Mouse (Mus musculus) neural tube, embryonic 14.5 days (tissue): Measurements from ENCODE around the gene Olfr1271. TPM values are rescaled to one million over a fixed set of nuclear protein-coding genes. Genes with fewer than 3 reads are reported as not detected.
"Not testable (repeated sequence)": the region's sequence is repeated elsewhere in the genome, so short reads cannot be mapped to it uniquely, and the experiment has no call there.

Experiments
- ATAC-seq: fragments of 200-750 bp; cut with Nextera tagmentation; 2 replicates; pipeline ENCODE4 v1.8.0; 2017; ENCODE audit warnings: low read depth, mild to moderate bottlenecking, moderate TSS enrichment, moderate library complexity
- H3K27ac ChIP-seq: fragments of 300-500 bp; sonication (generic); 2 replicates; pipeline ENCODE4 v1.5.1; 2014; ENCODE audit warnings: low read depth, mild to moderate bottlenecking, control low read depth, low read length, moderate library complexity, mixed read lengths
- H3K27me3 ChIP-seq: fragments of 300-500 bp; sonication (generic); 2 replicates; pipeline ENCODE4 v1.6.1; 2014; ENCODE audit warnings: low read length; ENCODE audit not compliant: control insufficient read depth, insufficient read depth
- H3K36me3 ChIP-seq: fragments of 300-500 bp; sonication (generic); 2 replicates; pipeline ENCODE4 v1.6.1; 2014; ENCODE audit warnings: low read length, mixed read lengths; ENCODE audit not compliant: control insufficient read depth, insufficient read depth
- H3K4me1 ChIP-seq: fragments of 300-500 bp; sonication (generic); 2 replicates; pipeline ENCODE4 v1.6.1; 2014; ENCODE audit warnings: low read length; ENCODE audit not compliant: control insufficient read depth, insufficient read depth
- H3K4me2 ChIP-seq: fragments of 300-500 bp; sonication (generic); 2 replicates; pipeline ENCODE4 v1.6.1; 2014; ENCODE audit warnings: mild to moderate bottlenecking, low read depth, low read length, control low read depth
- H3K4me3 ChIP-seq: fragments of 300-500 bp; sonication (generic); 2 replicates; pipeline ENCODE4 v1.5.1; 2014; ENCODE audit warnings: low read depth, low read length, control low read depth, mixed read lengths
- H3K9ac ChIP-seq: fragments of 300-500 bp; sonication (generic); replicated peaks from 2 replicates; pipeline ENCODE4 v1.6.1; 2014; ENCODE audit warnings: low read depth, mild to moderate bottlenecking, control low read depth, low read length, mixed read lengths
- H3K9me3 ChIP-seq: fragments of 300-500 bp; sonication (generic); 2 replicates; pipeline ENCODE4 v1.6.1; 2016; ENCODE audit warnings: low read length; ENCODE audit not compliant: control insufficient read depth
- WGBS: fragments of 180-500 bp; shearing (Covaris S2); extraction: QIAGEN DNeasy Blood & Tissue Kit; methylation state at CpG from one replicate; pipeline ENCODE4 v1.1.7; 2014; 5-methylcytosine and 5-hydroxymethylcytosine counted together
- polyA plus RNA-seq: library from polyadenylated mRNA; unstranded; fragments of >200 nt; fragmentation: Nextera tagmentation; extraction: Ambion mirVana; gene quantifications from 2 replicates; pipeline ENCODE4 v1.2.1, GENCODE M21; 2014

Olfr1271 gene
- polyA plus RNA-seq, result not detected in 2 replicates

GRCm38 (mm10) chr2:90270932-90271331 lies at the start of gene Olfr1271:
TSS of gene Olfr1271 (minus strand) at chr2:90271032.
- ATAC-seq, result no peak
- no peaks in the 10 kb centered on the region for H3K27me3 ChIP-seq
- no peak within 1 kb of the TSS for H3K4me2 ChIP-seq
- no peak within 1 kb of the TSS for H3K4me3 ChIP-seq
- H3K4me1 ChIP-seq, result no peaks in the 10 kb centered on the region
- H3K27ac ChIP-seq, result no peak within 1 kb of the TSS
- 91% methylated on average over 2 of the region's 2 CpGs for WGBS
- no peaks in the 10 kb centered on the region for H3K36me3 ChIP-seq
- H3K9ac ChIP-seq, result no peak within 1 kb of the TSS
- no peaks in the 10 kb centered on the region for H3K9me3 ChIP-seq

GRCm38 (mm10) chr2:90292741-90293140 lies 21.9 kb upstream of the Olfr1271 start, which contains the start of gene Olfr1272:
TSS of gene Olfr1272 (minus strand) at chr2:90292841.
- no peaks in the 10 kb centered on the region for H3K9me3 ChIP-seq
- 87% methylated on average over 6 of the region's 6 CpGs for WGBS
- no peaks in the 10 kb centered on the region for H3K36me3 ChIP-seq
- no peak within 1 kb of the TSS for H3K4me3 ChIP-seq
- H3K4me1 ChIP-seq, result no peaks in the 10 kb centered on the region
- H3K9ac ChIP-seq, result no peak within 1 kb of the TSS
- H3K4me2 ChIP-seq, result no peak within 1 kb of the TSS
- ATAC-seq, result no peak
- no peaks in the 10 kb centered on the region for H3K27me3 ChIP-seq
- no peak within 1 kb of the TSS for H3K27ac ChIP-seq

DNA sequence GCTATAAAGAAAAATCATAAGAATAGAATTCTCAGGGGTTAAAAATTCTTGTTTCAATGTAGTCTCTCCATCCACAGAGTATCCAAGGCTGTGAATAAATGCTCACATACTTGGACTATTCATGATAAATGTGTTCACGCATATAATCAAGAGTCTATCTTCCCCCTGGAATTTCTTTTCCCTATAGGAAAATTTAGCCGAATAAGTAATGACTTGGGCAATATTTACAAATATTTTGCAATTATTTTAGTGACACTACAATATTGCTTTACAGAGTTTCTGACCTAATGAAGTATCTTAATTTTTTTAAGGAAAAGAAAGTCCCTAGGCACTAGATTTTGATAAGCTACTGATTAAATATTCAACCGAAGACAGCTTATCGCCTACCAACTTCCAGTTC lies 13.3 kb downstream of the Olfr1271 start, which contains the start of gene Olfr142:
Olfr142 (minus strand) TSS at position 101 of the 400 bp plus-strand sequence.
- WGBS, result 94% methylated on average over 4 of the region's 4 CpGs
- no peaks in the 10 kb centered on the region for H3K27me3 ChIP-seq
- no peak for ATAC-seq

GRCm38 (mm10) chr2:90224393-90224792 lies 46.4 kb downstream of the Olfr1271 start, which contains the start of gene Olfr1506:
TSS of gene Olfr1506 (minus strand) at chr2:90224493.
- H3K36me3 ChIP-seq, H3K4me1 ChIP-seq, H3K9me3 ChIP-seq, H3K27me3 ChIP-seq, H3K27ac ChIP-seq, H3K4me2 ChIP-seq, ATAC-seq, H3K4me3 ChIP-seq, H3K9ac ChIP-seq: not testable (repeated sequence)
- WGBS, result no CpG with 5 or more reads among the region's 6 CpGs

More for the DNA sequence above, 13.3 kb downstream of the Olfr1271 start, which contains the start of gene Olfr142:
- Histone ChIP-seq H3K27ac (no peak within 1 kb of the TSS), H3K9ac (no peak within 1 kb of the TSS), H3K36me3 (no peaks in the 10 kb centered on the region), H3K9me3 (no peaks in the 10 kb centered on the region), H3K4me1 (no peaks in the 10 kb centered on the region), H3K4me3 (no peak within 1 kb of the TSS), H3K4me2 (no peak within 1 kb of the TSS)

Other genes with a start within 250 kb of the Olfr1271 start
- gene Olfr1264, start 245.5 kb downstream of the Olfr1271 start, polyA plus RNA-seq, result not detected in 2 replicates
- not detected in 2 replicates for gene Olfr1265, start 235.7 kb downstream of the Olfr1271 start, polyA plus RNA-seq
- not detected in 2 replicates for gene Olfr140, start 207.4 kb downstream of the Olfr1271 start, polyA plus RNA-seq
- gene Olfr1269, start 149.6 kb downstream of the Olfr1271 start, polyA plus RNA-seq, result not detected in 2 replicates
- gene Olfr32, start 128.7 kb downstream of the Olfr1271 start, polyA plus RNA-seq, result not detected in 2 replicates
- not detected in 2 replicates for gene Olfr1270, start 117.9 kb downstream of the Olfr1271 start, polyA plus RNA-seq
- not detected in 2 replicates for gene Olfr1506, start 46.5 kb downstream of the Olfr1271 start, polyA plus RNA-seq
- not detected in 2 replicates for gene Olfr142, start 13.4 kb downstream of the Olfr1271 start, polyA plus RNA-seq
- not detected in 2 replicates for gene Olfr1272, start 21.8 kb upstream of the Olfr1271 start, polyA plus RNA-seq
- not detected in 2 replicates for gene Gm13769, start 51.2 kb upstream of the Olfr1271 start, polyA plus RNA-seq
- not detected in 2 replicates for gene Olfr1274-ps, start 127.7 kb upstream of the Olfr1271 start, polyA plus RNA-seq